In the genomic region with DNA sequence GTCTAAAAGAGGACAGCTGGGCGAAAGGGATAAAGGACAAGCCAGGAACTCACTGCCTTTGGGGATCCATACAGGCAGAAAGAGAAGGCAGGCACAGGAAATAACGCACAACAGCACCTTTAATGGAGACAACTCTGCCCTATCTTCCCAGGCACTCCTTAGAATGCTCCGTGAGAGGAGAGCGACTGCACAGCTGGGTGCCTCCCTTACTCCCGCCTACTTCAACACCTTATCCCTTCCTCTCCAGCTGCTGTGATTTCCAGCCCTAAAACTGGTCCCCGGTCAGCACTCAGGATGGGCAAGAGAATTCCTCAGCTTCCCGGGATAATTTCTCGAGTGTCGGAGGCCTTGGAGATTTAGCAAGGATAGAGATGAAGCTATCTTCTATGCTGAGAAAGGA, we compare ENCODE assay signal across 10 mouse cellular contexts. TPM values are rescaled to one million over a fixed set of nuclear protein-coding genes. Genes with fewer than 3 reads are reported as not detected.
DNase-seq lines count a peak whose midpoint lies in the region; ATAC-seq and TF ChIP-seq lines count a peak whose summit lies in the region.
"Had no signal": no experiment of that assay in that cellular context is flagged by ENCODE, and none has a peak within 500 bp of the region (broad histone marks: within the 10 kb centered on the region; RNA-seq: fewer than 3 reads in every experiment).

No protein-coding gene starts in this region.

- DNase-seq in gastrocnemius, adult 2 months, result no peak
- no peak for DNase-seq in gastrocnemius, postnatal 14 days
- DNase-seq in left cerebral cortex, adult 2 months (ENCODE audit: extremely low spot score in 1 of 2, low spot score in 2 of 2), result no peak
- DNase-seq in left cerebral cortex, adult 11 months (ENCODE audit: low spot score), result no peak
- DNase-seq in embryonic facial prominence, embryonic 14.5 days (ENCODE audit: low spot score), result no peak
- no peak for DNase-seq in embryo, embryonic 9.5 days (ENCODE audit: extremely low spot score)
- no peak for DNase-seq in left cerebral cortex, postnatal 14 days (ENCODE audit: low spot score in 2 of 2)
- DNase-seq: cerebellum, adult 11 months had no signal

- intact Hi-C loops in gastrocnemius, adult 2 months (cut with DNase I), result no loop called here
- intact Hi-C loops in gastrocnemius, postnatal 14 days (cut with DNase I; ENCODE audit: low total_unique reads), result loop anchor here (10.0 kb wide), 1 partner anchor 84 kb away; no protein-coding TSS in a partner anchor
- intact Hi-C loops in left cerebral cortex, adult 2 months (cut with DNase I), result no loop called here
- intact Hi-C loops in left cerebral cortex, postnatal 14 days (cut with DNase I), result no loop called here

- WGBS in embryonic facial prominence, embryonic 14.5 days, result 17% methylated on average over 9 of the region's 9 CpGs
- 25% methylated on average over 9 of the region's 9 CpGs for WGBS in liver, embryonic 16.5 days (ENCODE audit: insufficient replicate concordance)

- ATAC-seq in embryonic facial prominence, embryonic 14.5 days (ENCODE audit: low read depth), result no peak
- no peak for ATAC-seq in liver, embryonic 16.5 days (ENCODE audit: low read depth)
- ATAC-seq: inflammation-experienced regulatory T-cells, adult 6 months had no signal

- H3K36me3 ChIP-seq in embryonic facial prominence, embryonic 14.5 days (ENCODE audit: control insufficient read depth, insufficient read depth, low read length), result no peaks in the 10 kb centered on the region
- H3K36me3 ChIP-seq in liver, embryonic 16.5 days (ENCODE audit: control insufficient read depth, insufficient read depth), result no peaks in the 10 kb centered on the region

- peaks cover 33% of the 10 kb centered on the region for H3K27me3 ChIP-seq in embryonic facial prominence, embryonic 14.5 days (replicated peaks; ENCODE audit: control insufficient read depth, insufficient read depth, low read length)
- H3K27me3 ChIP-seq in liver, embryonic 16.5 days (ENCODE audit: control insufficient read depth, insufficient read depth, low read depth, low read length), result peaks cover 54% of the 10 kb centered on the region

- peak overlapping the region; percentile 58 for H3K4me2 ChIP-seq in embryonic facial prominence, embryonic 14.5 days (ENCODE audit: low read depth, low read length)
- H3K4me2 ChIP-seq in liver, embryonic 16.5 days (ENCODE audit: low read depth, low read length), result peak overlapping the region; percentile 35; the same call in 1 of the 2 replicates

- H3K4me1 ChIP-seq in embryonic facial prominence, embryonic 14.5 days (ENCODE audit: control insufficient read depth, insufficient read depth, low read length), result peaks cover 14% of the 10 kb centered on the region
- H3K4me1 ChIP-seq in liver, embryonic 16.5 days (ENCODE audit: control insufficient read depth, low read depth, low read length), result peaks cover 18% of the 10 kb centered on the region

- no peaks in the 10 kb centered on the region for H3K9me3 ChIP-seq in embryonic facial prominence, embryonic 14.5 days (ENCODE audit: control insufficient read depth, low read length)
- no peaks in the 10 kb centered on the region for H3K9me3 ChIP-seq in liver, embryonic 16.5 days (replicated peaks; ENCODE audit: control insufficient read depth, low read length)

- no peak for TF ChIP-seq CTCF in gastrocnemius, adult 2 months (IDR thresholded peaks at IDR 0.05)
- no peak for TF ChIP-seq CTCF in left cerebral cortex, adult 2 months (IDR thresholded peaks at IDR 0.05)

- H3K27ac ChIP-seq in gastrocnemius, adult 2 months, result peak overlapping the region; percentile 46
- H3K27ac ChIP-seq in left cerebral cortex, adult 2 months, result peak overlapping the region; percentile 61
- H3K27ac ChIP-seq in embryonic facial prominence, embryonic 14.5 days (replicated peaks; ENCODE audit: low read depth, low read length), result no peak overlapping the region
- H3K27ac ChIP-seq in liver, embryonic 16.5 days (ENCODE audit: low read length), result no peak overlapping the region

- peak overlapping the region; percentile 69 for H3K4me3 ChIP-seq in gastrocnemius, adult 2 months
- H3K4me3 ChIP-seq in left cerebral cortex, adult 2 months, result peak overlapping the region; percentile 32
- peak overlapping the region; percentile 26 for H3K4me3 ChIP-seq in embryonic facial prominence, embryonic 14.5 days (ENCODE audit: low read depth, low read length)
- H3K4me3 ChIP-seq in liver, embryonic 16.5 days (ENCODE audit: low read depth, low read length), result 0 out of 2 replicates have a peak overlapping the region, but pooled peaks have one; percentile 17

- peak overlapping the region; percentile 28 for H3K9ac ChIP-seq in embryonic facial prominence, embryonic 14.5 days (ENCODE audit: low read depth, low read length)
- H3K9ac ChIP-seq in liver, embryonic 16.5 days (ENCODE audit: low read depth, low read length), result no peak overlapping the region

RNA-seq across cellular contexts. Expression of gene Cenpb, which starts 8.9 kb away (rescaled TPM):
- 10 to 100 TPM; 67.7 to 70.1 TPM for total RNA-seq in gastrocnemius, adult 2 months (2021)
- total RNA-seq in gastrocnemius, postnatal 14 days (2021), result 10 to 100 TPM; 49.6 to 50.8 TPM
- 10 to 100 TPM; 65.3 to 69.8 TPM for total RNA-seq in left cerebral cortex, adult 2 months (2021)
- polyA plus RNA-seq in embryonic facial prominence, embryonic 14.5 days (2014; fragmentation: Nextera tagmentation; extraction: Ambion mirVana), result 10.4 and 10.6 TPM in 2 replicates
- 3.0 and 3.2 TPM in 2 replicates for polyA plus RNA-seq in liver, embryonic 16.5 days (2015; fragmentation: Nextera tagmentation; extraction: Ambion mirVana)
- total RNA-seq in left cerebral cortex, postnatal 14 days (2021), result 10 to 100 TPM; 89.7 to 97.4 TPM

RNA-seq across cellular contexts. Expression of gene 1700037H04Rik, which starts 11.1 kb away (rescaled TPM):
- 1 to 10 TPM; 3.6 to 4.5 TPM for total RNA-seq in gastrocnemius, adult 2 months (2021)
- 1 to 10 TPM; 5.8 to 6.2 TPM for total RNA-seq in gastrocnemius, postnatal 14 days (2021)
- total RNA-seq in left cerebral cortex, adult 2 months (2021), result 10 to 100 TPM; 63.7 to 76.7 TPM
- 64.6 and 69.4 TPM in 2 replicates for polyA plus RNA-seq in embryonic facial prominence, embryonic 14.5 days (2014; fragmentation: Nextera tagmentation; extraction: Ambion mirVana)
- 129 and 133 TPM in 2 replicates for polyA plus RNA-seq in liver, embryonic 16.5 days (2015; fragmentation: Nextera tagmentation; extraction: Ambion mirVana)
- total RNA-seq in left cerebral cortex, postnatal 14 days (2021), result 10 to 100 TPM; 74.6 to 83.3 TPM

RNA-seq across cellular contexts. Expression of gene Cdc25b, which starts 15.8 kb away (rescaled TPM):
- total RNA-seq in gastrocnemius, adult 2 months (2021), result 1 to 10 TPM; 1.5 TPM
- 1 to 10 TPM; 4.7 to 5.4 TPM for total RNA-seq in gastrocnemius, postnatal 14 days (2021)
- 10 to 100 TPM; 19.8 to 22.2 TPM for total RNA-seq in left cerebral cortex, adult 2 months (2021)
- polyA plus RNA-seq in embryonic facial prominence, embryonic 14.5 days (2014; fragmentation: Nextera tagmentation; extraction: Ambion mirVana), result 51.2 and 60.8 TPM in 2 replicates
- 255 and 284 TPM in 2 replicates for polyA plus RNA-seq in liver, embryonic 16.5 days (2015; fragmentation: Nextera tagmentation; extraction: Ambion mirVana)
- 10 to 100 TPM; 11.9 to 15.4 TPM for total RNA-seq in left cerebral cortex, postnatal 14 days (2021)

RNA-seq across cellular contexts. Expression of gene Spef1, which starts 16.1 kb away (rescaled TPM):
- 1 to 10 TPM; 1.3 to 1.6 TPM for total RNA-seq in gastrocnemius, adult 2 months (2021)
- 1 to 10 TPM; 2.5 to 2.9 TPM for total RNA-seq in gastrocnemius, postnatal 14 days (2021)
- total RNA-seq in left cerebral cortex, adult 2 months (2021), result 10 to 100 TPM; 10.9 to 11.0 TPM
- 5.5 and 9.9 TPM in 2 replicates for polyA plus RNA-seq in embryonic facial prominence, embryonic 14.5 days (2014; fragmentation: Nextera tagmentation; extraction: Ambion mirVana)
- 1.1 and 1.2 TPM in 2 replicates for polyA plus RNA-seq in liver, embryonic 16.5 days (2015; fragmentation: Nextera tagmentation; extraction: Ambion mirVana)
- total RNA-seq in left cerebral cortex, postnatal 14 days (2021), result 10 to 100 TPM; 13.4 to 14.0 TPM

RNA-seq across cellular contexts. Expression of gene Ap5s1, which starts 35.9 kb away (rescaled TPM):
- 10 to 100 TPM; 15.6 to 21.0 TPM for total RNA-seq in gastrocnemius, adult 2 months (2021)
- total RNA-seq in gastrocnemius, postnatal 14 days (2021), result 10 to 100 TPM; 14.9 to 17.4 TPM
- total RNA-seq in left cerebral cortex, adult 2 months (2021), result 10 to 100 TPM; 21.7 to 28.7 TPM
- 23.5 and 25.1 TPM in 2 replicates for polyA plus RNA-seq in embryonic facial prominence, embryonic 14.5 days (2014; fragmentation: Nextera tagmentation; extraction: Ambion mirVana)
- polyA plus RNA-seq in liver, embryonic 16.5 days (2015; fragmentation: Nextera tagmentation; extraction: Ambion mirVana), result 16.4 and 18.4 TPM in 2 replicates
- total RNA-seq in left cerebral cortex, postnatal 14 days (2021), result 10 to 100 TPM; 23.9 to 26.3 TPM

Comparison
In these comparisons a context has a peak if more than half of its experiments do, and no peak if none do; other contexts are left out.
1. H3K27ac ChIP-seq: peak in gastrocnemius, adult 2 months (single experiment) and left cerebral cortex, adult 2 months (single experiment); none in embryonic facial prominence, embryonic 14.5 days (single experiment) and liver, embryonic 16.5 days (single experiment).
2. H3K4me3 ChIP-seq: peak in every context shown above with its lines; median percentile 69 in gastrocnemius, adult 2 months; 32 in left cerebral cortex, adult 2 months; 26 in embryonic facial prominence, embryonic 14.5 days; 17 in liver, embryonic 16.5 days.
3. RNA of gene 1700037H04Rik, which starts 11.1 kb away (total RNA-seq): 74.6 to 83.3 TPM in left cerebral cortex, postnatal 14 days and 63.7 to 76.7 TPM in left cerebral cortex, adult 2 months; 5.8 to 6.2 TPM in gastrocnemius, postnatal 14 days and 3.6 to 4.5 TPM in gastrocnemius, adult 2 months; every median in the first group is over 4 times any median in the second.